In the genomic region with DNA sequence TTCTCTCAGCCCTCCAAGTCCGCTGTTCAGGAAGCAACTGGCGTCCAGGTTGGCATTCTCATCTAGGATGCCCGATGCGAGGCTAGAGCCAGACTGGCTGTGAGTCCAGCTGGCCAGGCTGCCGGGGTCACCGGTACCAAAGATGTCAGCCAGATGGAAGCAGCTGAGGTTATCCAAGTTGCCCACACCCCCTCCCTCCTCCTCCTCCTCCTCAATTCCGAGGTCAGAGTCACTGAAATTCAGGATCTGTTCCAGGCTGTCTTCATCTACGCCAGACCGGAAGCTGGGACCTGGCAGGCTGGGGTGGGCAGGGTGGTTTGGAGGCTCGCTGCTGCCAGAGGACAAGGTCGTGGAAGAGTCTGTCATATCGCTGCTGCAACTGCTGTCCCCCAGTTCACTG, we compare ENCODE assay signal across 13 mouse cellular contexts. TPM values are rescaled to one million over a fixed set of nuclear protein-coding genes. Genes with fewer than 3 reads are reported as not detected.
A peak's percentile ranks its signal among the peaks of the same experiment; 100 is the strongest.
DNase-seq lines count a peak whose midpoint lies in the region; ATAC-seq and TF ChIP-seq lines count a peak whose summit lies in the region.
"Had no signal": no experiment of that assay in that cellular context is flagged by ENCODE, and none has a peak within 500 bp of the region (broad histone marks: within the 10 kb centered on the region; RNA-seq: fewer than 3 reads in every experiment).

No protein-coding gene starts in this region.

- DNase-seq in heart, adult 2 months = peak; percentile 57 to 82
- peak; percentile 46 for DNase-seq in midbrain, postnatal 0 days (ENCODE audit: low spot score)
- DNase-seq in cerebellum, adult 9-11 months = peak; percentile 82
- DNase-seq: thymus, postnatal 4 days had no signal

- peak overlapping the region; percentile 23; the same call in 1 of the 2 replicates for H3K27ac ChIP-seq in heart, adult 2 months
- H3K27ac ChIP-seq in heart, embryonic 12.5 days (ENCODE audit: poor library complexity, severe bottlenecking) = no peak overlapping the region
- no peak overlapping the region for H3K27ac ChIP-seq in midbrain, postnatal 0 days (ENCODE audit: low read depth, low read length)
- no peak overlapping the region for H3K27ac ChIP-seq in midbrain, embryonic 15.5 days
- H3K27ac ChIP-seq: hindbrain, embryonic 14.5 days; kidney, postnatal 0 days; limb, embryonic 13.5 days had no signal

- TF ChIP-seq EP300 in heart, adult 2 months (IDR thresholded peaks at IDR 0.05; ENCODE audit: insufficient read depth, low read depth, low read length) = 0 out of 2 replicates have a peak, but pooled peaks have one; percentile 47

- peaks cover 4% of the 10 kb centered on the region for H3K36me3 ChIP-seq in heart, adult 2 months (ENCODE audit: control insufficient read depth, insufficient read depth, low read length)
- peaks cover 44% of the 10 kb centered on the region for H3K36me3 ChIP-seq in heart, embryonic 12.5 days
- peaks cover 3% of the 10 kb centered on the region; the same call in 1 of the 2 replicates for H3K36me3 ChIP-seq in midbrain, postnatal 0 days (ENCODE audit: insufficient read depth, low read length)
- no peaks in the 10 kb centered on the region for H3K36me3 ChIP-seq in midbrain, embryonic 15.5 days (replicated peaks)

- peaks cover 18% of the 10 kb centered on the region for H3K4me1 ChIP-seq in heart, adult 2 months (ENCODE audit: control insufficient read depth, insufficient read depth, low read length)
- peaks cover 39% of the 10 kb centered on the region for H3K4me1 ChIP-seq in heart, embryonic 12.5 days (replicated peaks)
- H3K4me1 ChIP-seq in midbrain, postnatal 0 days (ENCODE audit: insufficient read depth, low read length) = no peaks in the 10 kb centered on the region
- H3K4me1 ChIP-seq in midbrain, embryonic 15.5 days = peaks cover 17% of the 10 kb centered on the region

- intact Hi-C loops in heart, adult 2 months (cut with DNase I) = no loop called here

- no peaks in the 10 kb centered on the region for H3K79me2 ChIP-seq in heart, adult 2 months (replicated peaks; ENCODE audit: control insufficient read depth, insufficient read depth, low read length)

- 53% methylated on average over 12 of the region's 12 CpGs for WGBS in heart, adult 2 months
- WGBS in heart, embryonic 12.5 days = 85% methylated on average over 12 of the region's 12 CpGs
- WGBS in midbrain, postnatal 0 days = 82% methylated on average over 12 of the region's 12 CpGs
- 88% methylated on average over 12 of the region's 12 CpGs for WGBS in midbrain, embryonic 15.5 days

- H3K4me2 ChIP-seq in heart, embryonic 12.5 days = no peak overlapping the region
- no peak overlapping the region for H3K4me2 ChIP-seq in midbrain, postnatal 0 days (ENCODE audit: low read depth, low read length, poor library complexity, severe bottlenecking)
- no peak overlapping the region for H3K4me2 ChIP-seq in midbrain, embryonic 15.5 days
- H3K4me2 ChIP-seq: hindbrain, embryonic 14.5 days; limb, embryonic 13.5 days; midbrain, embryonic 11.5 days had no signal

- no peak overlapping the region for H3K4me3 ChIP-seq in heart, adult 2 months
- H3K4me3 ChIP-seq in heart, embryonic 12.5 days = no peak overlapping the region
- H3K4me3 ChIP-seq in midbrain, postnatal 0 days (ENCODE audit: low read depth, low read length) = no peak overlapping the region
- H3K4me3 ChIP-seq in midbrain, embryonic 15.5 days = no peak overlapping the region
- H3K4me3 ChIP-seq: erythroblast, embryonic 14.5 days; limb, embryonic 13.5 days had no signal

- H3K9me3 ChIP-seq in heart, embryonic 12.5 days (replicated peaks) = no peaks in the 10 kb centered on the region
- no peaks in the 10 kb centered on the region for H3K9me3 ChIP-seq in midbrain, postnatal 0 days (ENCODE audit: low read length)
- no peaks in the 10 kb centered on the region for H3K9me3 ChIP-seq in midbrain, embryonic 15.5 days
- H3K9me3 ChIP-seq: limb, embryonic 13.5 days had no signal

- no peak overlapping the region for H3K9ac ChIP-seq in heart, adult 2 months (ENCODE audit: low read depth, low read length)
- H3K9ac ChIP-seq in heart, embryonic 12.5 days = no peak overlapping the region
- H3K9ac ChIP-seq in midbrain, postnatal 0 days (replicated peaks; ENCODE audit: low read length, poor library complexity, severe bottlenecking) = no peak overlapping the region
- H3K9ac ChIP-seq in midbrain, embryonic 15.5 days = no peak overlapping the region
- H3K9ac ChIP-seq: hindbrain, embryonic 14.5 days; limb, embryonic 13.5 days had no signal

- TF ChIP-seq CTCF in heart, adult 2 months (IDR thresholded peaks at IDR 0.05) = no peak
- TF ChIP-seq CTCF in midbrain, postnatal 0 days (IDR thresholded peaks at IDR 0.05) = no peak

- no peak for TF ChIP-seq POLR2A in heart, adult 2 months (IDR thresholded peaks at IDR 0.05; ENCODE audit: insufficient read depth, low read depth, low read length)

- H3K27me3 ChIP-seq in heart, adult 2 months (ENCODE audit: control insufficient read depth, insufficient read depth, low read length) = no peaks in the 10 kb centered on the region
- H3K27me3 ChIP-seq in heart, embryonic 12.5 days (replicated peaks) = no peaks in the 10 kb centered on the region
- no peaks in the 10 kb centered on the region for H3K27me3 ChIP-seq in midbrain, postnatal 0 days (ENCODE audit: insufficient read depth, low read length)
- H3K27me3 ChIP-seq in midbrain, embryonic 15.5 days (replicated peaks) = no peaks in the 10 kb centered on the region
- H3K27me3 ChIP-seq: limb, embryonic 13.5 days had no signal

- no peak for ATAC-seq in heart, embryonic 12.5 days (ENCODE audit: insufficient number of reproducible peaks, low FRiP score)
- ATAC-seq in midbrain, postnatal 0 days (ENCODE audit: low FRiP score) = no peak
- ATAC-seq in midbrain, embryonic 15.5 days (replicated peaks) = no peak
- ATAC-seq in activated CD4-positive, CD25-positive, alpha-beta regulatory T cell, adult 4 months = no peak
- ATAC-seq in megakaryocyte progenitor cell, adult 5-6 weeks (replicated peaks; ENCODE audit: poor library complexity) = no peak

RNA-seq across cellular contexts. Expression of gene Csrnp1, which starts 11.9 kb away (rescaled TPM):
- total RNA-seq in heart, adult 2 months (2021) = 10 to 100 TPM; 21.1 to 21.6 TPM
- 23.6 and 28.7 TPM in 2 replicates for polyA plus RNA-seq in heart, adult 2 months (2012; rRNA removed)
- 8.2 TPM in 2 replicates for polyA plus RNA-seq in heart, embryonic 12.5 days (2016; fragmentation: Nextera tagmentation; extraction: Ambion mirVana)
- 1.7 and 1.9 TPM in 2 replicates for total RNA-seq in midbrain, postnatal 0 days (2014; rRNA removed)
- polyA plus RNA-seq in midbrain, postnatal 0 days (2015; fragmentation: Nextera tagmentation; extraction: Ambion mirVana) = 0.91 and 1.1 TPM in 2 replicates
- 1.4 and 1.5 TPM in 2 replicates for polyA plus RNA-seq in midbrain, embryonic 15.5 days (2015; fragmentation: Nextera tagmentation; extraction: Ambion mirVana)
- polyA plus RNA-seq in activated CD4-positive, CD25-positive, alpha-beta regulatory T cell, adult 4 months (2017; shearing (Covaris generic)) = 10 to 100 TPM; 29.0 to 41.9 TPM
- total RNA-seq in megakaryocyte progenitor cell, adult 5-6 weeks (2015) = 9.0 and 12.3 TPM in 2 replicates
- 13.3 and 18.9 TPM in 2 replicates for total RNA-seq in megakaryocyte progenitor cell, adult 5-6 weeks (2017)

RNA-seq across cellular contexts. Expression of gene Ttc21a, which starts 35.2 kb away (rescaled TPM):
- total RNA-seq in heart, adult 2 months (2021) = not detected
- polyA plus RNA-seq in heart, adult 2 months (2012; rRNA removed) = 0.70 TPM in 1 of 2 replicates, not detected in the other
- polyA plus RNA-seq in heart, embryonic 12.5 days (2016; fragmentation: Nextera tagmentation; extraction: Ambion mirVana) = 0.23 and 0.53 TPM in 2 replicates
- total RNA-seq in midbrain, postnatal 0 days (2014; rRNA removed) = 4.6 and 4.9 TPM in 2 replicates
- 1.1 and 1.4 TPM in 2 replicates for polyA plus RNA-seq in midbrain, postnatal 0 days (2015; fragmentation: Nextera tagmentation; extraction: Ambion mirVana)
- 1.0 and 1.4 TPM in 2 replicates for polyA plus RNA-seq in midbrain, embryonic 15.5 days (2015; fragmentation: Nextera tagmentation; extraction: Ambion mirVana)
- polyA plus RNA-seq in activated CD4-positive, CD25-positive, alpha-beta regulatory T cell, adult 4 months (2017; shearing (Covaris generic)) = not detected
- 2.3 and 2.4 TPM in 2 replicates for total RNA-seq in megakaryocyte progenitor cell, adult 5-6 weeks (2015)
- 3.4 and 5.7 TPM in 2 replicates for total RNA-seq in megakaryocyte progenitor cell, adult 5-6 weeks (2017)
- polyA plus RNA-seq: erythroblast, embryonic 14.5 days had no signal

RNA-seq across cellular contexts. Expression of gene Gorasp1, which starts 35.2 kb away (rescaled TPM):
- total RNA-seq in heart, adult 2 months (2021) = 10 to 100 TPM; 32.2 to 35.9 TPM
- polyA plus RNA-seq in heart, adult 2 months (2012; rRNA removed) = 16.8 and 25.0 TPM in 2 replicates
- polyA plus RNA-seq in heart, embryonic 12.5 days (2016; fragmentation: Nextera tagmentation; extraction: Ambion mirVana) = 21.7 and 21.8 TPM in 2 replicates
- total RNA-seq in midbrain, postnatal 0 days (2014; rRNA removed) = 19.0 and 22.2 TPM in 2 replicates
- polyA plus RNA-seq in midbrain, postnatal 0 days (2015; fragmentation: Nextera tagmentation; extraction: Ambion mirVana) = 25.0 and 26.2 TPM in 2 replicates
- 32.2 and 33.1 TPM in 2 replicates for polyA plus RNA-seq in midbrain, embryonic 15.5 days (2015; fragmentation: Nextera tagmentation; extraction: Ambion mirVana)
- 1 to 10 TPM; 3.9 to 4.6 TPM for polyA plus RNA-seq in activated CD4-positive, CD25-positive, alpha-beta regulatory T cell, adult 4 months (2017; shearing (Covaris generic))
- 7.9 and 8.7 TPM in 2 replicates for total RNA-seq in megakaryocyte progenitor cell, adult 5-6 weeks (2015)
- total RNA-seq in megakaryocyte progenitor cell, adult 5-6 weeks (2017) = 5.1 and 7.4 TPM in 2 replicates

RNA-seq across cellular contexts. Expression of gene Xirp1, which starts 50.8 kb away (rescaled TPM):
- 100 to 1,000 TPM; 118 to 133 TPM for total RNA-seq in heart, adult 2 months (2021)
- 55.5 and 72.8 TPM in 2 replicates for polyA plus RNA-seq in heart, adult 2 months (2012; rRNA removed)
- 82.9 and 92.6 TPM in 2 replicates for polyA plus RNA-seq in heart, embryonic 12.5 days (2016; fragmentation: Nextera tagmentation; extraction: Ambion mirVana)
- 0.05 TPM in 1 of 2 replicates, not detected in the other for total RNA-seq in midbrain, postnatal 0 days (2014; rRNA removed)
- not detected in 2 replicates for polyA plus RNA-seq in midbrain, postnatal 0 days (2015; fragmentation: Nextera tagmentation; extraction: Ambion mirVana)
- polyA plus RNA-seq in midbrain, embryonic 15.5 days (2015; fragmentation: Nextera tagmentation; extraction: Ambion mirVana) = 0.03 TPM in 1 of 2 replicates, not detected in the other
- not detected for polyA plus RNA-seq in activated CD4-positive, CD25-positive, alpha-beta regulatory T cell, adult 4 months (2017; shearing (Covaris generic))
- total RNA-seq in megakaryocyte progenitor cell, adult 5-6 weeks (2015) = not detected in 2 replicates
- total RNA-seq in megakaryocyte progenitor cell, adult 5-6 weeks (2017) = not detected in 2 replicates
- polyA plus RNA-seq: erythroblast, embryonic 14.5 days; hindbrain, embryonic 14.5 days; midbrain, embryonic 11.5 days had no signal
